Mouse (Mus musculus): ENCODE data around the gene Slc11a1. TPM values are rescaled to one million over a fixed set of nuclear protein-coding genes. Genes with fewer than 3 reads are reported as not detected.

The Slc11a1 gene
- total and polyA plus RNA-seq, 3 experiments: 0.60 TPM; not detected in 2

DNA sequence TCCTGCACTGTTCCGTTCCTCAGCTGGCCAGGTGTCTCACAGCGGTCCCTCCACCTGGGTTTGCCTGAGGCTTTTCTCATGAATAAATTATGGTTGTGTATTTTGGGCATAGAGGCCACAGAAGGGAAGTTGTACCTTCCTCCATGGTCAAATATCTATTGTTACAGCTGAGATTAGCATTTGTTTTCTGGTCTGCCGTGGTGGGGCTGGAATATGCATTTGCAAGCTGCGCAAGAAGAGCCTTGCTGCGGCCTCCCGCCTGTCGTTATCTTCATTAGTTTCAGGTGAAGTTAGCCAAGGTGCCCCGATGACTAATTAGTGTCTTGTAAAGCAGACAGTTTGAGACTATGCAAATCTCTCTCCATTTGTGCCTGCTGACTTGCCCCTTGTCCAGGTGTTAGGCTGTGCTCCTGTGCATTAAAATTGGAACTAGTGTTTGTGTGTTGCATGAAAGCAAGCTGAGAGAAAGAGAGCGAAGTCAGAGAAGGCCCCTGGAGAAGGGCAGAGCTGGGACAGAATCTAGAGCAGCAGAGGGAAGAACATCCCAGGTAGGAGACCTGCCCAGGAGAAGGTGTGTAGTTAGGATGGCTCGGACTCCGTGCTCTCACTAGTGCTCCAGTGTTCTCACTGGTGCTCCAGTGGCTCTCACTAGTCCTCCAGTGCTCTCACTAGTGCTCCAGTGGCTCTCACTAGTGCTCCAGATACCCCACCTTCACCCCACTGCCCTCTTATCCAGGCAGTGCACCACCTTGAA lies 30.7 kb upstream of the Slc11a1 start:
- no peaks in the 10 kb centered on the region for H3K9me3 ChIP-seq (replicated peaks)
- H3K4me3 ChIP-seq (ENCODE audit: low read depth, low read length): no peak overlapping the region
- ATAC-seq (ENCODE audit: extremely low read depth, insufficient number of reproducible peaks, low FRiP score, poor library complexity, severe bottlenecking): no peak
- no peak for DNase-seq (ENCODE audit: low spot score)
- H3K4me1 ChIP-seq (ENCODE audit: insufficient read depth, low read depth, low read length): no peaks in the 10 kb centered on the region
- TF ChIP-seq POLR2AphosphoS5 (IDR thresholded peaks at IDR 0.05; ENCODE audit: insufficient replicate concordance, low read depth, low read length) (no peak), CTCF (IDR thresholded peaks at IDR 0.05; ENCODE audit: low read depth, low read length) (no peak), TAL1 (conservative IDR thresholded peaks at IDR 0.05; ENCODE audit: low read depth, low read length) (no peak), GATA2 (IDR thresholded peaks at IDR 0.05; ENCODE audit: borderline replicate concordance, low read depth, low read length) (no peak), GATA1 (IDR thresholded peaks at IDR 0.05; ENCODE audit: borderline replicate concordance, low read length) (no peak)
- no peaks in the 10 kb centered on the region for H3K36me3 ChIP-seq (replicated peaks)
- peaks cover 56% of the 10 kb centered on the region for H3K27me3 ChIP-seq (ENCODE audit: insufficient read depth, low read length)

DNA sequence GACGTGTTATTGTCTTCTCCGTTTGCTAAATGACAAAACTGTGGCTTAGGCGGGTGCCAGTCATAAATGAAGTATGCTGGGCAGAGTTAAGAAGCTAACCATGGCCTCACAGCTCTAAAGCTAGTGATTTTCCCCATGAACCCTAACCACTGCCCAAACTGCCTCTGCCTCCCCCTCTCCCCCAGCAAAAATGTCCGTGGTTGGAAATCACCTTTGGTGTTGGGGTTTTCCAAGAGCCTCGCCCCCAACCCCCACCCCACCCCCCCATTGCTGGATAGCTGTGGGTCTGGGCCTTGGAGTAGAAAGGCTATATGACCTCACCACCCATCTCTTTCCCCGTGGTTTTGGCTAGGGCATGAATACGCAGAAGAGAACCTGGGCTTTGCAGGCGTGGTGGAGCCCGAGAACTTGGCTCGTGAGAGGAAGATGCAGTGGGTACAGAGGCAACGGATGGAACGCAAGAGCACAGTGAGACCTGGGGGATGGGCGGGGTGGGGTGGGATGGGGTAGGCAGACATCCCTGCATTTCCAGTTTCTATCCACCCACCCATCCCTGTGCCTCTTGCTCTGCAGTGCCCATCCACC lies 23.7 kb upstream of the Slc11a1 start:
- H3K4me1 ChIP-seq (ENCODE audit: insufficient read depth, low read depth, low read length): no peaks in the 10 kb centered on the region
- H3K9me3 ChIP-seq (replicated peaks): no peaks in the 10 kb centered on the region
- ATAC-seq (ENCODE audit: extremely low read depth, insufficient number of reproducible peaks, low FRiP score, poor library complexity, severe bottlenecking) (no peak), DNase-seq (ENCODE audit: low spot score) (no peak)
- peaks cover 51% of the 10 kb centered on the region for H3K27me3 ChIP-seq (ENCODE audit: insufficient read depth, low read length)
- no peak for TF ChIP-seq CTCF (IDR thresholded peaks at IDR 0.05; ENCODE audit: low read depth, low read length)
- no peak for TF ChIP-seq TAL1 (conservative IDR thresholded peaks at IDR 0.05; ENCODE audit: low read depth, low read length)
- TF ChIP-seq GATA2 (IDR thresholded peaks at IDR 0.05; ENCODE audit: borderline replicate concordance, low read depth, low read length): no peak
- no peak for TF ChIP-seq GATA1 (IDR thresholded peaks at IDR 0.05; ENCODE audit: borderline replicate concordance, low read length)
- no peak for TF ChIP-seq POLR2AphosphoS5 (IDR thresholded peaks at IDR 0.05; ENCODE audit: insufficient replicate concordance, low read depth, low read length)
- H3K36me3 ChIP-seq (replicated peaks): no peaks in the 10 kb centered on the region
- no peak overlapping the region for H3K4me3 ChIP-seq (ENCODE audit: low read depth, low read length)

DNA sequence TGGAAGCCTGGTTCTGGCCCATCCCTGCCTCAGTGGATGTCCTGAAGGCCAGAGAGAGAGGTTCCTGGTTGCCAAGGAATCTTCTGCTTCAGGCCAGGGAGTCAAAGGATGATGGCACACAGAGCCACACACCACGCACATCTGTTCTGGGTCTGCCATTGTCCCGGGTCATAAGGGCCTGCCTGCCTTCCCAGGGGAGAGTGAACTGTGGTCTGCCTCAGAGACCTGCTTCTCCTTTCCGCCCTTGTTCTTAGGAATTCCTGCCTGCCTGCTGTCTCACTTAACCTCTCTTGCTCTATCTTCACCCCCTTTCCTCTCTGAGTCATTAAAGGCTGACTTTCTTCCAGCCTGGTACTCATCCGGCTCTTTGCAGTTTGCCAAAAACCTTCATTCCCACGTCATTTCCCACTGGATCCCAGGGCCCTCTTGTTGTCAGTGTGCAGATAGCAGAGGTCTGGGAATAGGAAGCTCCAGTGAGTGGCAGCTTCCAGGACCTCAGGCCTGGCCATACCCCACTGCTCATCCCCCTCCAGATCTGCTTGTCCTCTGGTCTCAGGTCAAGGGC lies 22.4 kb upstream of the Slc11a1 start:
- ATAC-seq (ENCODE audit: extremely low read depth, insufficient number of reproducible peaks, low FRiP score, poor library complexity, severe bottlenecking) (no peak), DNase-seq (ENCODE audit: low spot score) (no peak)
- TF ChIP-seq GATA1 (IDR thresholded peaks at IDR 0.05; ENCODE audit: borderline replicate concordance, low read length): no peak
- no peak for TF ChIP-seq TAL1 (conservative IDR thresholded peaks at IDR 0.05; ENCODE audit: low read depth, low read length)
- no peak for TF ChIP-seq POLR2AphosphoS5 (IDR thresholded peaks at IDR 0.05; ENCODE audit: insufficient replicate concordance, low read depth, low read length)
- TF ChIP-seq GATA2 (IDR thresholded peaks at IDR 0.05; ENCODE audit: borderline replicate concordance, low read depth, low read length): no peak
- no peak for TF ChIP-seq CTCF (IDR thresholded peaks at IDR 0.05; ENCODE audit: low read depth, low read length)
- Histone ChIP-seq H3K36me3 (replicated peaks) (no peaks in the 10 kb centered on the region), H3K4me1 (ENCODE audit: insufficient read depth, low read depth, low read length) (no peaks in the 10 kb centered on the region), H3K27me3 (ENCODE audit: insufficient read depth, low read length) (peaks cover 46% of the 10 kb centered on the region), H3K4me3 (ENCODE audit: low read depth, low read length) (no peak overlapping the region), H3K9me3 (replicated peaks) (no peaks in the 10 kb centered on the region)

DNA sequence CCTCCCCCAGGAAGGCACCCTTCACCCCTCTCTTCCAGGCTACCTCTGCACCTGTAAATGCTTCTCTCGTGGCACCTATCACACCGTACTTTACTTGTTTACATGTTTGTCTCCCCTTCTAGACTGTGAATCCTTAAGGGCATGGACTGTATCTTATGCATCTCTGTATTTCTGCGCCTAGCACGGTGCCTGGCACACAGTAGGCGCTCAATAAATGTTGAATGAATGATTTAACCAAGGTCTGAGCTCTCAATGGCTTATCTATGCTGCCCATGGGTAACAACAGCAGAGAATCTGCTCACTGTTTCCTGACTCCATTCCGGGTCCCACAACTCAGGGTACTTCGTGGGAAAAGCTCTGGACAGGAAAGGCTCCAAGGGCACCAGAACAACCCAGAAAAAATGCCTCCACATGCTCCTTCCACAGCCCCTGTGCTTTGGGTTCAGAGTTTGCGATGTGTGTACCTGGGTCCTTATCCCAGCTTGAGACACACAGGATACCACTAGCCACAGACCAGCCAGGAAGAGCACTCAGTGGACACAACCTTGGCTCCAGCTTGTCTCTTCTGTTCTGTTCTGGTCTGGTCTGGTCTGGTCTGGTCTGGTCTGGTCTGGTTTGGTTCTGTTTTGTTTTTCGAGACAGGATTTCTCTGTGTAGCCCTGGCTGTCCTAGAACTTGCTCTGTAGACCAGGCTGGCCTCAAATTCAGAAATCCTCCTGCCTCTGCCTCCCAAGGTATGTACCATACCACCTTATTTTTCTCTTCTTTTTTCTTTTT lies 21.4 kb upstream of the Slc11a1 start:
- no peaks in the 10 kb centered on the region for H3K4me1 ChIP-seq (ENCODE audit: insufficient read depth, low read depth, low read length)
- DNase-seq (ENCODE audit: low spot score) (no peak), ATAC-seq (ENCODE audit: extremely low read depth, insufficient number of reproducible peaks, low FRiP score, poor library complexity, severe bottlenecking) (no peak)
- H3K9me3 ChIP-seq (replicated peaks): no peaks in the 10 kb centered on the region
- TF ChIP-seq CTCF (IDR thresholded peaks at IDR 0.05; ENCODE audit: low read depth, low read length): no peak
- no peak overlapping the region for H3K4me3 ChIP-seq (ENCODE audit: low read depth, low read length)
- H3K27me3 ChIP-seq (ENCODE audit: insufficient read depth, low read length): peaks cover 44% of the 10 kb centered on the region
- no peaks in the 10 kb centered on the region for H3K36me3 ChIP-seq (replicated peaks)

DNA sequence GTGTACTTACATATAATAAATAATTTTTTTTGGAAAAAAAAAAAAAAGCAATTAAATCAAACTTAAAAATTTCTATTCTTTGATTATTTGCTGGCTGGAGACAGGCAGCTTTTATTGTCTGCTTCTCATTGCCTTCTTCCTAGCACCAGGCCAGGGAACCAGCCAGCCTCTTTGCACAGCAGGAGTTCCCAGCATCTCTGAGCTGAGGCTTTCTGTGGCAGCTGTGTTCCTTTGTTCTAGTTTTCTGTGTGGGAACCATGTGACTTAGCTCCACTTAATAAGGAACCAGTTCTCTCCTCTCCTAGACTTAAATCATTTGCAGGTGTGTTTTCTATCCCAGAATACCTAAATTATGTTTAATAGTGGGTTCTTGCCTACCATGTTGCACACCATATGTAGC lies 17.5 kb upstream of the Slc11a1 start:
- H3K27me3 ChIP-seq (ENCODE audit: insufficient read depth, low read length): peaks cover 34% of the 10 kb centered on the region
- H3K4me1 ChIP-seq (ENCODE audit: insufficient read depth, low read depth, low read length): no peaks in the 10 kb centered on the region
- ATAC-seq (ENCODE audit: extremely low read depth, insufficient number of reproducible peaks, low FRiP score, poor library complexity, severe bottlenecking): no peak
- no peaks in the 10 kb centered on the region for H3K36me3 ChIP-seq (replicated peaks)
- no peak for DNase-seq (ENCODE audit: low spot score)
- H3K9me3 ChIP-seq (replicated peaks): no peaks in the 10 kb centered on the region
- no peak overlapping the region for H3K4me3 ChIP-seq (ENCODE audit: low read depth, low read length)
- no peak for TF ChIP-seq CTCF (IDR thresholded peaks at IDR 0.05; ENCODE audit: low read depth, low read length)
- TF ChIP-seq TAL1 (conservative IDR thresholded peaks at IDR 0.05; ENCODE audit: low read depth, low read length): no peak
- no peak for TF ChIP-seq POLR2AphosphoS5 (IDR thresholded peaks at IDR 0.05; ENCODE audit: insufficient replicate concordance, low read depth, low read length)
- TF ChIP-seq GATA1 (IDR thresholded peaks at IDR 0.05; ENCODE audit: borderline replicate concordance, low read length): no peak
- TF ChIP-seq GATA2 (IDR thresholded peaks at IDR 0.05; ENCODE audit: borderline replicate concordance, low read depth, low read length): no peak

DNA sequence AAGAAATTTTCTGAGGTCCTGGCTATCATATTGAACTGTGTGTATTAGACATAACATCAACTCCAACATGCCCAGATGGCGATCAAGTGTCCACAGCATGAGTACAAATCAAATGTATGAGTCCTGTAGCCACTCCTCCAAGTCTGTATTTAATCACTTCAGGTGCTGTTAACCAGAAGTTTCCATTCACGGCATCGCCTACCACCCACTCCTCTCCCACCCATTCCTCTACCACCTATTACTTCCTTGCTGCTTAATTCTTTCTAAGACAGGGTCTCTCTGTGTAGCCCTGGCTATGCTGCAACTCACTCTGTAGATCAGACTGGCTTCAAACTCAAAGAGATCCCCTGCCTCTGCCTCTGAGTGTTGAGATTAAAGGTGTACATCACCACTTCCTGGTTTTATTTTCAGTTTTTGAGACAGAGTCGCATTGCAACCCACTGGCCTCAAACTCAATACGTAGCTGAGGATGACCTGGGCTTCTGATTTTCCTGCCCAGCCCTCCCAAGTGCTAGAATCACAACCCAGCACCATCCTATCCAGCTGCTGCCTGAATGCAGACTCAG lies 15.0 kb upstream of the Slc11a1 start:
- peaks cover 5% of the 10 kb centered on the region for H3K4me1 ChIP-seq (ENCODE audit: insufficient read depth, low read depth, low read length)
- ATAC-seq (ENCODE audit: extremely low read depth, insufficient number of reproducible peaks, low FRiP score, poor library complexity, severe bottlenecking) (no peak), DNase-seq (ENCODE audit: low spot score) (no peak)
- no peak overlapping the region for H3K4me3 ChIP-seq (ENCODE audit: low read depth, low read length)
- H3K27me3 ChIP-seq (ENCODE audit: insufficient read depth, low read length): peaks cover 47% of the 10 kb centered on the region
- no peaks in the 10 kb centered on the region for H3K36me3 ChIP-seq (replicated peaks)
- TF ChIP-seq GATA1 (IDR thresholded peaks at IDR 0.05; ENCODE audit: borderline replicate concordance, low read length): no peak
- no peak for TF ChIP-seq GATA2 (IDR thresholded peaks at IDR 0.05; ENCODE audit: borderline replicate concordance, low read depth, low read length)
- no peak for TF ChIP-seq CTCF (IDR thresholded peaks at IDR 0.05; ENCODE audit: low read depth, low read length)
- H3K9me3 ChIP-seq (replicated peaks): no peaks in the 10 kb centered on the region

Measured in G1E (cell line).